Mouse (Mus musculus) c-Kit-positive CD71-positive TER-119-negative erythroid progenitor cells, embryonic 14.5 days (primary cell): ENCODE measurements around the gene Diaph3.
"Not testable (repeated sequence)": the region's sequence is repeated elsewhere in the genome, so short reads cannot be mapped to it uniquely, and the experiment has no call there.

ENCODE experiments used
- DNase-seq: peaks from one replicate; pipeline ENCODE4 v3.0.0-alpha.2; 2013; ENCODE audit warnings: low read depth

The Diaph3 gene

DNA sequence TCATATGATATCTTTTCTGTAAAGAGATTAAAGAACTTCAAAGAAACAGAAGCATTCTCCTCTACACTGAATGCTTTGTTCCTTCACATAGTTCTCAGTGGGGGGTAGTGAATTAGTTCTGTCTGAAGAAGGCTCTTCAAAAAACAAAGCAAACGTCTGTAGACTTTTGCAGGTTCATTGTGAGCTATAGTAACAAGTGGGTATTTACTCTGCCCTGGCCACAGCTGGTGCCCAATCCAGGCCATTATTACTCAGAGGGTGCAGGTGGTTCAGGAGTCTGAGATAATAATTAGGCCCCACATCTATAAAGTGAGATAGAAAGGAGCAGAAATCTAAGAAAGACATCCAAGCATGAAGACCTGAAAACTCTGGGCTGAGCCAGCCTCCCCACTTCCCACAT, 409.7 kb downstream of the Diaph3 start:
- DNase-seq: no peak

DNA sequence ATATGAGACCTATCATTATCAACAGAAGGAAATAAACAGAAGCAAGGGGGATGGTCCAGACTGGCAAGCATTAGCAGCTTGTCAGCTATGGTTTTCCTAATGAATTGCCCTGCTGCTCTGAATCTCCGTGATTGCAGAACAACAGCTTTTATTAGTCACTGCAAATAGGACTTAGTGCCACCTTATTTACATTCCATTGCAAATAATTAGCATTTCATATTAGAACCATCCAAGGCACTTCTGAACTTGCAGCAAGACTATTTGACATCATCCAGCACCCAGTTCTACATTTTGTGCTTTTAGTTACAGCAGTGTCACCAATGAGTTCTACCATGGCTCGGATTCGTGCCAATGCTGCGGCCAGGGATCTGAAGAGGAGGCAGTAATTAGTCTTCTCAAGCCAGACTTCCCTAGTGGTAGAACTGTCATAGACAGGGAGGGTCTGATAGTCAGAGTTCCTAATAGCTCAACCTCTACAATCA, 411.4 kb downstream of the Diaph3 start:
- DNase-seq: no peak

DNA sequence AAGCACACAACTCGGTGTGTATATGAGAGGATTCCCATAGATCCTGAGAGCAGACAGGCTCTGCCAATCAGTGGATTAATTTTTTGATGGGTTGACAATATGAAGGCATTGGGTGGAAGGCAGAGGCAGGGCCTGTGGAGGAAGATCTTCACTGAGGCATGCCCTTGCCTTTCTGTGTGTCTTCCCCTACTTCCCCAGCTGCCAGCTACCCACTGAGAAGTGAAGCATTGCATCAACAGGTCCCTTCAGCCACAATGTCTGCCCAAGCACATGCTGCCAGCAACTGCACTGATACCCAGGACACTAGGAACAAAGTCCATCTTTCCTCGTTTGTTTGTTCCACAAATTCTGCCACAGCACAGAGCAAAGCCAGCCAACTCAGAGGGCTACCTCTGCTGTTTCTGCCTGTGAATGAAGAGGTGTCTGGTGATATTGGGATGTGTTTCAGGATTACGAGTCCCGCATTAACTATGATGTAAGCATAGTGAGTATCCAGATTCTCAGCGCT, 413.4 kb downstream of the Diaph3 start:
- DNase-seq: no peak

DNA sequence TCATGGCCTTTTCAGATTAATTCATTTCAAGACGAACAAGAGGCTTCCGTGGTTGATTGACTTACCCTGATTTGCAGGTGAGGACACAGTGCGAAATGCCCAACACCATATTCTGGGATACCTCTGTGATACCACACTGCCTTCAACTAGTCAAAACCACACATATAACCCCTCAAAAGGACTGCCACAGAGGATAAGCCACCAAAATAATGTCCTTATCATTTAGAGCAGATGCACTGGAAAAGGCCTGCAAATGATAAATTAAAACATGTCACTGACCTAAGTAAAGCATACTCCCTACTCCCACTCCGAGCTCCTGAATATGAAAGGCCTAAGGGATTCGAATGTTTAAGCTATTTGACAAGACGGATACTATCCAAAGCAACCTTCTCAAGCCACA, 419.3 kb downstream of the Diaph3 start:
- DNase-seq: no peak

DNA sequence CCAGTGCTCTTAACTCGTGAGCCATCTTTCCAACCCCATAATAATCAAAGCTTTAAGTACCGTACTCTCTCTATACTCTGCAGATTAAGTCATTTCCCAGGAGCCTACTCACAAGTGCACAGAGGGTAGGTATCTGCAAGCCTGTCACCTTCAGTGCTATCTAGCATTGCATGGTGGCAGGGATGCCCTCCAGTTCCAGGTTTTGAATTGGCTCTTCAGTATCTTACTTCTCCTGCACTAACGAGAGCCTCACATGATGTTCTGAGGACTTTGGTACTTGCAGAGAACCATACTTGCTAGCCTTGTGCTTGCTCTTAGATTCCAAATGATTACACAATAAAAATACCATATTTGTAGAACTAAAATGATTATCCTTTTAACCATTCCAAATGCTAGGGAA, 420.0 kb downstream of the Diaph3 start:
- no peak for DNase-seq

DNA sequence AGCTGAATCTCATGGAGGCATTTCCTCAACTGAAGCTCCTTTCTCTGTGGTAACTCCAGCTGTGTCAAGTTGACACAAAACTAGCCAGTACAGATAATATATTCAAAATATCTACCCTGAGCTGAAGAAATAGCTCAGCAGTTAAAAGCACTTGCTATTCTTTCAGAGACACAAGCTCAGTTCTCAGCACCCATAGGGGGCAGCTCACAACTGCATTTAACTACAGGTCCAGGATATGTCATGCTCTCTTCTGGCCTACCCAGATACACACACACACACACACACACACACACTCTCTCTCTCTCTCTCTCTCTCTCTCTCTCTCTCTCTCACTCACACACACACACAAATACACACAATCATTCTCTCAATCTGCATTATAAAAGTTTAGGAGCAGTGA, 420.6 kb downstream of the Diaph3 start:
- not testable (repeated sequence) for DNase-seq

DNA sequence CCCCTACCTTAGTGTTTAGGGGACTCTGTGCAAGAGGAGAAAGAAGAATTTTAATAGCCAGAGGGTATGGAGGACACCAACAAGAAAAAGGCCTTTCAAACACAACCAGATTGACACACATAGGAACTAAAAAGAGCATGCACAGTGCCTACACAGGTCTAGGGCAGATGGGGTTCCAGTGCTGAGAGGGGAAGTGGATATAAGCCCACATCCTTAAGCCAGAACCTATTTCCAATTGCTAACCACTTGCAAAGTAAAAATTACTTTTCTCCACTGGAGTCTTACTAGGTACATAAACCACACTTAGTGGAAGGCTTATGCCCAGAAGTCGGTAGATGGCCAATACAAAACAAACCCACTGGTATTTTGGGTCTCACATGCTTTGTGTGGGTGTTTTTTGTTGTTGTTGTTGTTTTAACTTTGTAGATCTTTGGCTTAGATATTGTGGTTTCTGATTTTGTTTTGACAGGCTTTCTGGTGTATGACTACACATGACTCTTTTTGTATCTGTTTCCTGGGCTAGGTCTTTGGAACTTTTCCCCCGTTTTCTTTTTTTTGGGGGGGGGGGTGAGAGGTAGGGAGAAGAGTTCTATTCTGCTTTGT, 426.8 kb downstream of the Diaph3 start:
- no peak for DNase-seq

DNA sequence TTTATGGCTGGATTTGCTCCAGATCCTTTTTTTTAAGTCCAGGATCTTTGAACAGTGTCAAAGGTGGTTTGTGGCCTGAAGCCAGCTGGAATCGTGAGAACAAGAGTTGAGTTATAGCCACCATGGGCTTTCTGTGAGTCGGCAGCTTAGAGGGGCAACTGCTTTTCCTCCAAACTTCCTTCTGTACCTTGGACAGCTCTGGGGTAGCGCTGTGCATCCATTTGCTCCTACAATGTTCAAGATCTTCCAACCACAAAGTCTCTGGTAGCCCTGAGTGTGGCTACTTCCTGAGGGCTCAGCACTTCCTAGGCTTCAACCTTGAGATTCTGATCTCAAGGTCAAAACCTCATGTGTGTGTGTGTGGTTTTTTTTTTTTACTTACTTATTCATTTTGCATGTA, 437.0 kb downstream of the Diaph3 start:
- no peak for DNase-seq

DNA sequence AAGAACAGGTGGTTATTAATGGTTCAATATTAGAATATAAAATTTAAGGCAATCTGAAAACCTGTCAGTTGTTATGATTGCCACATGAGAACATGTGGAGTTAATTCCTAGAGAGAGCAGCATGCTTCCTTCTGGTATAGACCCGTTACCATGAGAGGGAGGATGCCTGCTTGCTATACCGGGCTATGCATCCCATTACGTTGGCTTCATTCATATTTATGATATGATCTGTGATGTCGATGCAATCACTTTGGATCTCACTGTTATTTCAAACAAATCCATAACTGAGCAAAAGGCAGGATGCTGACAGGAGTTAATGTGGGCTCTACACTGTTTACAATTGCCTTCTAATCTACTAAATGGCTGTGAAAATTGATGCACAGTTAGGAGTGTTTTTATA, 439.9 kb downstream of the Diaph3 start:
- DNase-seq: no peak

DNA sequence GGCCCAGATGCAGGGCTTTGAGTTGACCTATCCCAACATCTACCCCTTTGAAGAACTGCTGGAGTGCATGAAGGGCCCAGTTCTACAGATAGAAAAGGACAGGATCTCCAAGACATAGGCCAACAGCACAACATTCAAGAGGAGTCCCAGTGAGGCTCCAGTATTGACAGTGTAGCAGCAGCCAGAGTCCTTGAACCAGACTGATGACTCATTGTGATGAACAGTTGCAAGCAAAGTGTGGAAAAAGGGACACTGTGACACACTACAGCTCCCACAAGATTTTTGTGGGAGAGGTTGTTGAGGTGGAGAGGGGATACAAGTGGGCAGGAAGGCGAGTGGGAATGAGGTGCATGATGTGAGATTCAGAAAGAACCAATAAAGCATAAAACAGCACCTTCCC, 443.1 kb downstream of the Diaph3 start:
- no peak for DNase-seq

DNA sequence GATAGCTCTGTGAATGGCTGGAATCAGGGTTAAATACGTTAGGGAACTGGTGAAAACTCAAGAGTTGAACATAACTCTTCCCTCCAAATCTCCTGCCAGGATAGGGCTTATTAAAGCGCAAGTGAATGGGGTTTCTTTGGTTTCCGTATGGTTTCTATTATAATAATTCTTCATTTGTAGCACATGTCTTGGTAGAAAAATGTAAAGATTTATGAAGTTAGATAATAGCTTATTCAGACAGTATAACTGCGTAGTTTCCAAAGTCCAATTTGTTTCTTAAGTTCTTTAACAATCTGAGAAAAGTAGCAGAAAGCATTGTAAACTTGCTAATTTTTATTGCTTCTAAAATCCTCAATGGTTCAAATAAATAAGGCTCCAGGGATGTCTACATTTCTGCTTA, 448.3 kb downstream of the Diaph3 start:
- DNase-seq: no peak

DNA sequence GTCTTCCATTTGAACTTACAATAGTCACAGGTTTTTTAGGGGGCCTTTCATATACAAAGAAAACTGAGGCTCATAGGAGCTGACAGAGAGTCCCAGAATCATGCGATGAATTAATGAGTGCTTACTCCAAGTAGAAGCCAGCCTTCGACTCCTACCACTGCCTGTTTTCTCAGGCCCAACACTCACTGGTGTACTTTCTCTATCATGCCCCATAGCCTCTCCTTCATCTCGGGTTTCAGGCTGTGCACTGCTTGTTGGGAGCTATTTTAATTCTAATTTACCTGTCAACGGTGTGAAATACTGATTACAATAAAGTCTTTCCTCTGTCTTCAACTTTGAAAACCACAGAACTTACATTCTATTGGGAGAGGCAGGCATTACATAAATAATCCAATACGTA, 449.7 kb downstream of the Diaph3 start:
- no peak for DNase-seq

DNA sequence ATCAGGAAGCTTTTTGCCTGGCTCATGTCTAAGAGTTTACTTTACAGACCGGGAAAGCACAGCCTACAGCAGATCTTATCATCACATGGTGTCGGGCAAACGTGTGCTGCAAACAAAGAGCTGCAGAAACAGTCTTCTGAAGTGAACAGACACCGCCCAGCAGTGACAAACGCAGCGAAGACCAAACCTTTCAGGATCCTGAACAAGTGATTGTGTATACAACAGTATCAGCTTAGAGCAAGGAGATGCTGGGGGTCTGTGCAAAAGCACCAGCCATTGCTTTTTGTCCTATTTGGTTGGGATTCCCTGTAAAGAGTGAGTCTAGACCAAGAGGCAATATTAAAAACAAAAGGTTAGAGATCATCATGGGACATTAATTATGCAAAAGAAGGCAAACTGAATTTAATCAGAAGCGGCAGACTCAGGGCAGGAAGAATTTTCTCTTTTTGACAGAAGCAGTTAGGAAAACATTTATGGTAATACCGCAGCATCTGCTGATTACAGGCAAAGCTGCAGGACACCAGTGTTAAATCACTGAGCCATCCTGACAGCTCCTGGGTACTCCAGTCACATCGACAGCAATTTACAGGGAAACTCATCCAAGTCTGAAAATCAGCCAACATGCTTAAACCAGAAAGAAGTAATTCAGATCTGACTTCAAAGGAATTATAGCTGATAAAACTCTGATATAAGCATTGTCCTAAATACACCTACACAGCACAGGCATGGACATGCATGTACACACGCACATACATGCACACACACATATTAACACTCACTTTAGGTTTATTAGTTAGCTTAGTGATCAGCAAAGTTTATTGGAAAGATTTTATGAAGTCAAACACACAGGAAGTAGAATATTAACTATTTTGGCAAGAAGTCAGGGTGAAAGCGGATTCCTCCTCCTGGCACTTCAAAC, 456.2 kb downstream of the Diaph3 start:
- DNase-seq: no peak

DNA sequence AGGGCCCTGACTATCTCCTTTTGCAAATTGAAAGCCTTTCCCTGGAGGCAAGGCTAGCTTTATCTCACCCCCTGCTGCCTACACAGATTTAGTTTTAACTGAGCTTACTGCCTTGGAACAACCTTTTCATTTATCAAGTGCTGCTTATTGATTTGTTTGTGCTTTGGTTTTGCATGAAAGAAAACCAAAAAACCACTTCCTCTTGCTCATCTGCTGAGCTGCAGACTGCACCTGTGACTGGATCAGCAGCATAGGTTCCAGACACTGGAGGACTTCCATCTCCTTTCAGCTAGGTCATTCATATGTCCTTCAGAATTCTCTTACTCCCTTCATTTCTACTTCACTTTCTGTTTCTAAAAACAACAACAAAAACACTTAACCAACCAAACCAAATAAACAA, 459.1 kb downstream of the Diaph3 start:
- DNase-seq: no peak

DNA sequence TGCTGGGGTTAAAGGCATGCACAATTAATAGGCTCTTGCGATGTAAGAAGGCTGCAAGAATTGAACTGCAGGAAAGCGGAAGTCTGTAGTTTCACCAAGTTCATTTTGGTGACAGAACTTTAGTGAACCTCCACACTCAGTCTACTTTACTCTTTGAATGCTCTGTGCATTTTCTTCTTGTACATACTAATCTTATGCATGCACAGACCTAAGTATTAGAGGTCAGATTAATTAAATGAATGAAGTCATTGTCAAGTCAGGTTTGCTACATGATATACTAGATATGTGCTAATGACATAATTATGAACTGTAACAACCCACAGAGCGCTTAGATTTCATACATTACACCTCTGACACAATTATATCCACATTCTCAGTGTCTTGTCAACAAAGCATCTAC, 462.0 kb downstream of the Diaph3 start:
- no peak for DNase-seq

DNA sequence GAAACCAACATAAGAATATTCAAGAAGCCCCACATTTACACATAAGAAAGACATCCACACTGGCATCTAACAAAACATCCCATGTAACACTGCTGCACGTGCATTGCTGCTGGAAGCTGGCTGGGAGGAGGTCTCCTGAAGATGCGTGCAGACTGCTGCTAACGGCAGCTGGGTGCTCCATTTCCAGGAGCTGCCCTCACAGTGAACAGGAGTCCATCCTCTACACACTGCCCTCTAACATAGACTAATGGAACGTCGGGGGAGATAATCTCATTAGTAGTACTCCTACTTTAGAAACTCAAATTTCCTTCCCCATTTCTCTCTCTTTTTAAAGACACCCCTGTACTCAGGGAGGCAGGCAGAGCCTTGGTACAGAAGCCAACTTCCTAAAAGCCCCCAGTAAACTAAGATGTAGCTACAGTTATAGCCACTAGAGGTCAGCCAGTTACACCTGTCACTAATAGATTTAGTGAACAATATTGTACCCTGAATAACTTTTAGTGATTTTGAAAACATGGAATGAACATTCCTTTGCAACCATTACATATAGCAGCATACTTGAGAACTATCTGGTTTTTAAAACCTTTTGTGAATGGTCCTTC, 462.8 kb downstream of the Diaph3 start:
- DNase-seq: no peak

DNA sequence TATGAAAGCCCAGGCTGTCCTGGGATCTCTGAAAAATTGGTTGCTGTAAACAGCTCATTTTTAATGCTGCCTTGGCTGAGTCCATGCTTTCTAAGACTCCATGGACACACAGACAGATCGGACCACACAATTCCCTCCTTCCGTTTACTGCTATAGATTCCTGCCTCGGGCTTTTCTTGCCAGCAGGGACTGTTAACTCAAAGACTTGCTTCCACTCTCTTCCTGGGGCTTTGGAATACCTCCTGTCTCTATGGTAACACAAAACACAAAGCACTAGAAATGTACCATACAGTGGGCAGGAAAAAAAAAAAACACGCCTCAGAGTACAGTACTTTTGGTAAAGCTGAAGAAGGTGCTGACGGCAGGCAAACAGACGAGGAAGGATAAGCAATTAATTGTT, 464.0 kb downstream of the Diaph3 start:
- DNase-seq: no peak

DNA sequence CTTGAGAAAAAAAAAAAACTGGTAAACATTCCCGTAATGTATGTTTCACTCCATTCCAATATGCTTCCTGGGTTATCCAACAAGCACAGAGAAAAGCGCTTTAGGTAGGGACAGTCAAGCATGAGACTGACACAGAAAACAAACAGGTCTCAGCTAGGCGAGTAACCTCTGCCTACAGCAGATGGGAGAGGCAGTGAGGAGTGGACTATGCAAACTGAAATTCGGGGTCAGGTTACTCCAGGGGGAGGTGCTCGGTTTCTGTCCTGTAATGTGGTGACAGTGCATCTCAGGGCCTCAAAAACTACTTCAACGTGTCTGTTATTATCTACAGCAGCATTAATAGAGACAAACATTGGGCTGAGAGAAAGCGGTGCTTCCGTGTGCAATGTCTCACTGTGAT, 465.7 kb downstream of the Diaph3 start:
- no peak for DNase-seq

DNA sequence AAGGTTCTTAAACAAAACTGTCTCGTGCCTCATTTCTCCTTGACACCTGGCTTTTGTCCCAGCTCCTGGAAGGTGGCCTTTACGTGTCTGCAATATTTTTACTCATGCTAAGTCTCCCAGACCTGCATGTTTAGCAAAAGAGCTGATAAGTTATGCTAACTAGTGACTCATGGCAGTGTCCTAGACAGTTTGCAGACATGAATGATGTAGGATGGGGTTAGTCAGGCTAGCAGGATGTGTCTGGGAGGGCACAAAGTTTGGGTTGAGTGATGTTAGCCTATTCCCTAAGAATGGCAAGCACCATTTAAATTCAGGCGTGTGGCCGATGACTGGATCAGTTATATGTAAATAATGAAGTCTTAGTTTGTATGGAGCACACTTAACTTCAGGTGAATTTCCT, 478.2 kb downstream of the Diaph3 start:
- DNase-seq: no peak

DNA sequence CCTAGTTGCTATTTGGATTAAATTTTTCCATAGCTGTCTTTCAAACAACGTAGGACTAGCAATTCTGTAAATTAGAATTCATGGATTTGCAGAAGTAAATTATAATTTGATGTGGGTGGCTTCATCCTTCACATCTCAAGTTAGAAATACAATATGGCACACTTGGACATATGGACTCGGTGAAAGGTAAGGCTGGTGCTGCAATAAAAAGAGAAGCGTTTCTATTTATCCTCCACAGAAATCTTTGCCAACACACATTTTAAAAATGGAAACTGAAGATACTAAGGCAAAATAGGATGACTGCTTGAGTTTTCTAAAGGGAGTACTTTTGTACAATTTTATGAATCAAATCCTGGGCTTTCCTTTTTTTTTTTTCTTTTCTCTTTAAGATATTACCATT, 480.5 kb downstream of the Diaph3 start:
- DNase-seq: no peak

DNA sequence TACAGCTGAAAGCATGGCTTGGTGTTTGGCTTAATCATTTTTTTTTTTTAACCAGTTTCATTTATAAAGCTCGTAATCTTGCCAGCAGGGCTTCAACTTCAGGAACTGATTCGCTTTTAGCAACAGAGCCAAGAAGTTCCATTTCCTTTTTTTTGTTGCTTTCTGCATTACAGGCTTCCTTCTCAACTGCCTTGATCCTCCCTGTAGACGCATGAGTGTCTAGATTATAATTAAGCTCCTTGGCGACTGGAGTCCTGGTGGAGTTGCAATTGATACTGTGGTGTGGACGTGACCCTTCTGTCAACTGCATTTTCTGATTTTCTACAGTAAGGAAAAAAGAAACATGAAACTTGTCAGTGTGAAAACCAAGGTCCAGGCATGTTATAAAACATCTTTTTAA, 484.8 kb downstream of the Diaph3 start:
- no peak for DNase-seq

DNA sequence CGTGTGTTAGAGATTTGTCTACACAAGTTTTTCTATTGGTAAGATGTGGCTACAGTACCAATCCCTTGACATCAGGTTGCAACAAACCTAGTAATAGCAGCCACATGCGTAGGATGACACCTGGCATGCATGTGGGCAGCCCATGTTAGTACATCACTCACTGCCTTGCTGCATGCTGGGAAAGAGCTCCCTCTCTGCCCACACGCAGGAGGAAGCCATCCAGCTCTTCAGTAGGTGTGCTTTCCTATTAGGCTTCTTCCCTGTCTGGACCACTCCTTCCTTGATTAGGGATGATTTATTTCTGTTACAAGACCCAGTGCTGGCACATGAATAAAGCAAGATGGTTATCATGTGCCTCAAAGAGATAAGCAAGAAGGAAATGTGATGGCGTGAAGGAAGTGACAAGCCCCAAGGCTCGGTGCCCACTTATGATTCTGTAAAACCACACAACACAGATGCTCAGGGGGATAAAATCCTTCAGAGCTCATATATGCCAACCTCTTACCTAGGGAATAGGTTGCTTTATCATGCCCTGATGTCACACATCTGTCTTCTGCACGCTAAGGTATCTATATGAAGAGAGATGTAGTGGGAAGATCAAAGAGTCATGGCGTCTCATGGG, 494.4 kb downstream of the Diaph3 start:
- no peak for DNase-seq

DNA sequence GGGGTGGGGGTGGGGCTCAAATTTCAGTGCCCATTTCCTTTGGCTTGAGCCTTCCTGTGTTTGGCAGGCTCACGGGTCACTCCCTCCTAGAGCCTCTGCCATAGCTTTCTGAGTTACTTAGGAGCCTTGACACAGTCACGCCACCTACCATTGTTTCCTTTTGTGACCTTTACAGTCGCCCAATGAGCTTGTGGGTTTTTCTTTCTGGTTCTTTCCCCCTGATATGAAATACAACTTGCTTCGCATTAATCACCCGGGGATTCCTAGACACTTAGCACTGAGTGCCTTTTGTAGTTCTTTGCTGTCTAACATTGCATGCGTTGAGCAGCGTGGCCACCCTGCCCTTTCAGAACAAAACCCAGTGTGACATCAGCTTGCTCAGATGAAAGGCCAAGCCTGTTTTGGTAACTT, 498.2 kb downstream of the Diaph3 start:
- DNase-seq: no peak
